Mouse (Mus musculus): ENCODE results near the gene March8. TPM values are rescaled to one million over a fixed set of nuclear protein-coding genes. Genes with fewer than 3 reads are reported as not detected.

Gene March8
- polyA plus RNA-seq (2015; fragmentation: Nextera tagmentation; extraction: Ambion mirVana), result 25.2 and 26.5 TPM in 2 replicates

GRCm38 (mm10) chr6:116337835-116338501, at the start of gene March8:
TSS of gene March8 (plus strand) at chr6:116338024.
- H3K9me3 ChIP-seq (replicated peaks; ENCODE audit: control insufficient read depth, low read length), result no peaks in the 10 kb centered on the region
- H3K36me3 ChIP-seq (ENCODE audit: control insufficient read depth, insufficient read depth), result no peaks in the 10 kb centered on the region
- H3K27ac ChIP-seq (ENCODE audit: low read length), result peak within 1 kb of the TSS; percentile 7; the same call in 1 of the 2 replicates
- peaks cover 5% of the 10 kb centered on the region for H3K4me1 ChIP-seq (ENCODE audit: control insufficient read depth, insufficient read depth, low read length)
- WGBS, result under 1% methylated on average over 73 of the region's 75 CpGs
- peak within 1 kb of the TSS; percentile 83 for H3K9ac ChIP-seq (ENCODE audit: low read length)
- peak within 1 kb of the TSS; percentile 85 for H3K4me2 ChIP-seq (ENCODE audit: low read depth, low read length)
- peak; percentile 98 for ATAC-seq (replicated peaks; ENCODE audit: extremely low read depth, insufficient read depth, low FRiP score)
- H3K27me3 ChIP-seq (ENCODE audit: control insufficient read depth, insufficient read depth, low read length), result no peaks in the 10 kb centered on the region
- peak within 1 kb of the TSS; percentile 83 for H3K4me3 ChIP-seq (ENCODE audit: low read length)

- Histone ChIP-seq H3K4me2 (ENCODE audit: low read depth, low read length) (no peak overlapping the region), H3K4me3 (ENCODE audit: low read length) (no peak overlapping the region), H3K27me3 (ENCODE audit: control insufficient read depth, insufficient read depth, low read length) (no peaks in the 10 kb centered on the region), H3K9me3 (replicated peaks; ENCODE audit: control insufficient read depth, low read length) (no peaks in the 10 kb centered on the region), H3K27ac (ENCODE audit: low read length) (no peak overlapping the region), H3K9ac (ENCODE audit: low read length) (no peak overlapping the region), H3K4me1 (ENCODE audit: control insufficient read depth, insufficient read depth, low read length) (no peaks in the 10 kb centered on the region), H3K36me3 (ENCODE audit: control insufficient read depth, insufficient read depth) (no peaks in the 10 kb centered on the region)
- no peak for ATAC-seq (replicated peaks; ENCODE audit: extremely low read depth, insufficient read depth, low FRiP score)
- 83% methylated on average over 2 of the region's 2 CpGs for WGBS
These were observed 26.4 kb upstream of the March8 start for GRCm38 (mm10) chr6:116311411-116311810.

GRCm38 (mm10) chr6:116319259-116319658, 18.6 kb upstream of the March8 start:
- no peaks in the 10 kb centered on the region for H3K4me1 ChIP-seq (ENCODE audit: control insufficient read depth, insufficient read depth, low read length)
- ATAC-seq (replicated peaks; ENCODE audit: extremely low read depth, insufficient read depth, low FRiP score), result no peak
- H3K27ac ChIP-seq (ENCODE audit: low read length), result no peak overlapping the region
- no peak overlapping the region for H3K4me2 ChIP-seq (ENCODE audit: low read depth, low read length)
- H3K36me3 ChIP-seq (ENCODE audit: control insufficient read depth, insufficient read depth), result no peaks in the 10 kb centered on the region
- H3K27me3 ChIP-seq (ENCODE audit: control insufficient read depth, insufficient read depth, low read length), result no peaks in the 10 kb centered on the region
- no peak overlapping the region for H3K9ac ChIP-seq (ENCODE audit: low read length)
- WGBS, result 69% methylated on average over 3 of the region's 3 CpGs
- no peak overlapping the region for H3K4me3 ChIP-seq (ENCODE audit: low read length)
- no peaks in the 10 kb centered on the region for H3K9me3 ChIP-seq (replicated peaks; ENCODE audit: control insufficient read depth, low read length)

- H3K9ac ChIP-seq (ENCODE audit: low read length), result no peak overlapping the region
- 81% methylated on average over 3 of the region's 3 CpGs for WGBS
- H3K36me3 ChIP-seq (ENCODE audit: control insufficient read depth, insufficient read depth), result no peaks in the 10 kb centered on the region
- H3K4me3 ChIP-seq (ENCODE audit: low read length), result no peak overlapping the region
- H3K9me3 ChIP-seq (replicated peaks; ENCODE audit: control insufficient read depth, low read length), result no peaks in the 10 kb centered on the region
- no peak for ATAC-seq (replicated peaks; ENCODE audit: extremely low read depth, insufficient read depth, low FRiP score)
- no peaks in the 10 kb centered on the region for H3K27me3 ChIP-seq (ENCODE audit: control insufficient read depth, insufficient read depth, low read length)
- H3K4me1 ChIP-seq (ENCODE audit: control insufficient read depth, insufficient read depth, low read length), result no peaks in the 10 kb centered on the region
- no peak overlapping the region for H3K27ac ChIP-seq (ENCODE audit: low read length)
- H3K4me2 ChIP-seq (ENCODE audit: low read depth, low read length), result no peak overlapping the region
These were observed 11.2 kb upstream of the March8 start for GRCm38 (mm10) chr6:116326641-116327040.

- no peak overlapping the region for H3K4me2 ChIP-seq (ENCODE audit: low read depth, low read length)
These were observed 6.4 kb upstream of the March8 start for GRCm38 (mm10) chr6:116331396-116331795.

GRCm38 (mm10) chr6:116337466-116337834, 374 bp upstream of the March8 start:
- no peak for ATAC-seq (replicated peaks; ENCODE audit: extremely low read depth, insufficient read depth, low FRiP score)

More at GRCm38 (mm10) chr6:116331396-116331795, 6.4 kb upstream of the March8 start:
- Histone ChIP-seq H3K9me3 (replicated peaks; ENCODE audit: control insufficient read depth, low read length) (no peaks in the 10 kb centered on the region), H3K36me3 (ENCODE audit: control insufficient read depth, insufficient read depth) (no peaks in the 10 kb centered on the region), H3K4me3 (ENCODE audit: low read length) (no peak overlapping the region), H3K9ac (ENCODE audit: low read length) (no peak overlapping the region), H3K27me3 (ENCODE audit: control insufficient read depth, insufficient read depth, low read length) (no peaks in the 10 kb centered on the region), H3K27ac (ENCODE audit: low read length) (no peak overlapping the region), H3K4me1 (ENCODE audit: control insufficient read depth, insufficient read depth, low read length) (no peaks in the 10 kb centered on the region)
- 73% methylated on average over 2 of the region's 2 CpGs for WGBS
- no peak for ATAC-seq (replicated peaks; ENCODE audit: extremely low read depth, insufficient read depth, low FRiP score)

GRCm38 (mm10) chr6:116338520-116338919, 696 bp downstream of the March8 start:
- peak overlapping the region; percentile 83 for H3K4me3 ChIP-seq (ENCODE audit: low read length)
- peak overlapping the region; percentile 83 for H3K9ac ChIP-seq (ENCODE audit: low read length)
- H3K36me3 ChIP-seq (ENCODE audit: control insufficient read depth, insufficient read depth), result no peaks in the 10 kb centered on the region
- H3K4me1 ChIP-seq (ENCODE audit: control insufficient read depth, insufficient read depth, low read length), result peaks cover 5% of the 10 kb centered on the region
- H3K9me3 ChIP-seq (replicated peaks; ENCODE audit: control insufficient read depth, low read length), result no peaks in the 10 kb centered on the region
- H3K4me2 ChIP-seq (ENCODE audit: low read depth, low read length), result peak overlapping the region; percentile 85
- WGBS, result 8% methylated on average over 8 of the region's 8 CpGs
- H3K27me3 ChIP-seq (ENCODE audit: control insufficient read depth, insufficient read depth, low read length), result no peaks in the 10 kb centered on the region
- H3K27ac ChIP-seq (ENCODE audit: low read length), result no peak overlapping the region
- no peak for ATAC-seq (replicated peaks; ENCODE audit: extremely low read depth, insufficient read depth, low FRiP score)

More at GRCm38 (mm10) chr6:116337466-116337834, 374 bp upstream of the March8 start:
- Histone ChIP-seq H3K36me3 (ENCODE audit: control insufficient read depth, insufficient read depth) (no peaks in the 10 kb centered on the region), H3K9ac (ENCODE audit: low read length) (peak overlapping the region; percentile 83), H3K27me3 (ENCODE audit: control insufficient read depth, insufficient read depth, low read length) (no peaks in the 10 kb centered on the region), H3K4me3 (ENCODE audit: low read length) (peak overlapping the region; percentile 83), H3K9me3 (replicated peaks; ENCODE audit: control insufficient read depth, low read length) (no peaks in the 10 kb centered on the region), H3K27ac (ENCODE audit: low read length) (no peak overlapping the region), H3K4me1 (ENCODE audit: control insufficient read depth, insufficient read depth, low read length) (peaks cover 5% of the 10 kb centered on the region), H3K4me2 (ENCODE audit: low read depth, low read length) (peak overlapping the region; percentile 85)
- 2% methylated on average over 7 of the region's 7 CpGs for WGBS

- 75% methylated on average over 5 of the region's 5 CpGs for WGBS
- Histone ChIP-seq H3K27me3 (ENCODE audit: control insufficient read depth, insufficient read depth, low read length) (no peaks in the 10 kb centered on the region), H3K9me3 (replicated peaks; ENCODE audit: control insufficient read depth, low read length) (no peaks in the 10 kb centered on the region), H3K4me3 (ENCODE audit: low read length) (no peak overlapping the region), H3K36me3 (ENCODE audit: control insufficient read depth, insufficient read depth) (no peaks in the 10 kb centered on the region), H3K4me2 (ENCODE audit: low read depth, low read length) (no peak overlapping the region), H3K9ac (ENCODE audit: low read length) (no peak overlapping the region), H3K27ac (ENCODE audit: low read length) (no peak overlapping the region), H3K4me1 (ENCODE audit: control insufficient read depth, insufficient read depth, low read length) (peaks cover 5% of the 10 kb centered on the region)
- ATAC-seq (replicated peaks; ENCODE audit: extremely low read depth, insufficient read depth, low FRiP score), result no peak
These were observed 1.3 kb downstream of the March8 start for GRCm38 (mm10) chr6:116339088-116339487.

- Histone ChIP-seq H3K36me3 (ENCODE audit: control insufficient read depth, insufficient read depth) (no peaks in the 10 kb centered on the region), H3K4me2 (ENCODE audit: low read depth, low read length) (no peak overlapping the region), H3K4me3 (ENCODE audit: low read length) (no peak overlapping the region), H3K4me1 (ENCODE audit: control insufficient read depth, insufficient read depth, low read length) (peaks cover 5% of the 10 kb centered on the region), H3K9ac (ENCODE audit: low read length) (no peak overlapping the region), H3K9me3 (replicated peaks; ENCODE audit: control insufficient read depth, low read length) (no peaks in the 10 kb centered on the region), H3K27ac (ENCODE audit: low read length) (no peak overlapping the region), H3K27me3 (ENCODE audit: control insufficient read depth, insufficient read depth, low read length) (no peaks in the 10 kb centered on the region)
- ATAC-seq (replicated peaks; ENCODE audit: extremely low read depth, insufficient read depth, low FRiP score), result no peak
- WGBS, result 79% methylated on average over 1 of the region's 1 CpGs
These were observed 2.7 kb downstream of the March8 start for GRCm38 (mm10) chr6:116340521-116340920.

All from heart, embryonic 16.5 days (tissue).